Comparison of ENCODE assay signal across 10 mouse cellular contexts in the genomic region with DNA sequence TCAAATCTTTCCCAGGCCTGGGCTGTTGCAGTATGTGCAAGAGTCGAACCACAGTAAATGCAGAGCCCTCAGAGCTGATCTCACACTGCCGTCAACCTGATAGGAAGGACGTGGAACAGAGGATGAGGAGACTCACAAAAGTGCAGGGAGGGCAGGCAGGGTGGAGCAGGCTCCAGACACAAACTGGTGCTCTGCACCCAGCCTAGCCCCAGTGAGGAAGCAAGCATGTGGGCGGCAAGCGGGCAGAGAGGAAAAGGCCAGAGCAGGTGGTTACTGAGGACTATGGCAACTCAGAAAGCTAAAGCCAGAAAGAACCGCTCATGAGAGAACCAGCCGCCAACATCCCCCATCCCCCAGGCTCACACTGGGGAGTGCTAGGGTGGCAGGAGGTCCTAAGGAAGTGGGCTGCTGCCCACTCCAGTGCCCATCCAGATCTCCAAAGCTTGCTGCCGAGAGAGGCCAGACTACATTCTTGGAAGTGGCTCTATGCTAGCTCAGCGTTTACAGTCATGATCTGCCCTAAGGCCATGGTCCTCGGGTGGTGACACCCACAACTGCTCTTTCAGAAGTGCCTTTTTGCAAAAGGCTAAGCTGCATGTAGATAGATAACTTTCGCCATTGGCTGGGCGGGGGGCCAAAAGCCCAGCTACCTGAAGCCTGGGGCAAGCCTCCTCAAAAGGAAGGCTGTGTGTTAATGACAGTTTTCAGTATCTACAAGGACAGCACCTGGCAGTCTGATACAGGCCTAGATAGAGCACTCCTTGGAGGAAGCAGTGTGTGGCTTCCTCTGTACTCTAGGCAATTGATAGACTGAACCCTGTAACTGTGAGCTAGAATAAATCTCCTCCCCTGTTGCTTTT.
DNase-seq lines count a peak whose midpoint lies in the region; ATAC-seq and TF ChIP-seq lines count a peak whose summit lies in the region.
"Had no signal": no experiment of that assay in that cellular context is flagged by ENCODE, and none has a peak within 500 bp of the region (broad histone marks: within the 10 kb centered on the region; RNA-seq: fewer than 3 reads in every experiment).

No protein-coding gene starts in this region.

- no peak for TF ChIP-seq CTCF in gastrocnemius, adult 2 months (IDR thresholded peaks at IDR 0.05)
- no peak for TF ChIP-seq CTCF in liver, embryonic 14.5 days (IDR thresholded peaks at IDR 0.05; ENCODE audit: low read depth)

- H3K9me3 ChIP-seq in kidney, embryonic 16.5 days (ENCODE audit: low read length) = no peaks in the 10 kb centered on the region
- no peaks in the 10 kb centered on the region for H3K9me3 ChIP-seq in liver, embryonic 14.5 days (ENCODE audit: control insufficient read depth, low read length)
- H3K9me3 ChIP-seq: midbrain, embryonic 13.5 days had no signal

- intact Hi-C loops in gastrocnemius, adult 2 months (cut with DNase I) = no loop called here

- no peaks in the 10 kb centered on the region for H3K27me3 ChIP-seq in kidney, embryonic 16.5 days (ENCODE audit: insufficient read depth, low read length)
- H3K27me3 ChIP-seq in liver, embryonic 14.5 days (ENCODE audit: control insufficient read depth, insufficient read depth, low read length) = no peaks in the 10 kb centered on the region
- H3K27me3 ChIP-seq: midbrain, embryonic 13.5 days had no signal

- no peak for TF ChIP-seq EP300 in liver, embryonic 14.5 days (IDR thresholded peaks at IDR 0.05; ENCODE audit: low read depth)

- H3K4me2 ChIP-seq in kidney, embryonic 16.5 days (replicated peaks; ENCODE audit: low read depth, low read length) = no peak overlapping the region
- H3K4me2 ChIP-seq in liver, embryonic 14.5 days (ENCODE audit: low read depth) = no peak overlapping the region
- H3K4me2 ChIP-seq: midbrain, embryonic 13.5 days had no signal

- no peaks in the 10 kb centered on the region for H3K36me3 ChIP-seq in kidney, embryonic 16.5 days (ENCODE audit: insufficient read depth, low read length)
- no peaks in the 10 kb centered on the region for H3K36me3 ChIP-seq in liver, embryonic 14.5 days (replicated peaks; ENCODE audit: control insufficient read depth, insufficient read depth, low read depth)

- DNase-seq in gastrocnemius, adult 2 months = no peak
- DNase-seq in gastrocnemius, adult 18-20 months (ENCODE audit: low spot score) = no peak
- no peak for DNase-seq in kidney, adult 9 months
- no peak for DNase-seq in liver, embryonic 14.5 days (ENCODE audit: low read depth in 3 of 3, low spot score in 3 of 3)
- no peak for DNase-seq in embryo, embryonic 11 days
- DNase-seq in right cerebral cortex, postnatal 25 days = no peak
- DNase-seq: spleen, adult 18-20 months had no signal

- WGBS in kidney, embryonic 16.5 days = 58% methylated on average over 12 of the region's 12 CpGs
- 49% methylated on average over 12 of the region's 12 CpGs for WGBS in liver, embryonic 14.5 days (ENCODE audit: insufficient replicate concordance)

- ATAC-seq in kidney, embryonic 16.5 days (ENCODE audit: low FRiP score, low TSS enrichment) = peak; percentile 60
- peak; percentile 42 for ATAC-seq in common myeloid progenitor, adult 5-6 weeks (replicated peaks; ENCODE audit: low read depth, poor library complexity, severe bottlenecking)
- peak; percentile 42; the same call in 1 of the 2 replicates for ATAC-seq in liver, embryonic 14.5 days (ENCODE audit: insufficient read depth)
- ATAC-seq: midbrain, embryonic 13.5 days had no signal

- peaks cover 38% of the 10 kb centered on the region for H3K4me1 ChIP-seq in kidney, embryonic 16.5 days (ENCODE audit: insufficient read depth, low read length)
- H3K4me1 ChIP-seq in liver, embryonic 14.5 days (replicated peaks; ENCODE audit: control insufficient read depth in 2 of 2, insufficient read depth in 2 of 2, low read length in 1 of 2) = peaks cover 0 to 13% of the 10 kb centered on the region in 2 experiments; a peak in 1 of 4 replicates

- H3K27ac ChIP-seq in gastrocnemius, adult 2 months = peak overlapping the region; percentile 74
- H3K27ac ChIP-seq in kidney, embryonic 16.5 days (ENCODE audit: low read length) = peak overlapping the region; percentile 76
- no peak overlapping the region for H3K27ac ChIP-seq in liver, embryonic 14.5 days
- H3K27ac ChIP-seq: midbrain, embryonic 13.5 days had no signal

- H3K4me3 ChIP-seq in gastrocnemius, adult 2 months = no peak overlapping the region
- no peak overlapping the region for H3K4me3 ChIP-seq in kidney, embryonic 16.5 days (ENCODE audit: low read length)
- H3K4me3 ChIP-seq in liver, embryonic 14.5 days (ENCODE audit: insufficient read depth in 1 of 2, low read depth in 2 of 2, low read length in 2 of 2) = no peak overlapping the region
- H3K4me3 ChIP-seq: midbrain, embryonic 13.5 days had no signal

- no peak overlapping the region for H3K9ac ChIP-seq in kidney, embryonic 16.5 days (replicated peaks; ENCODE audit: low read length)
- H3K9ac ChIP-seq in liver, embryonic 14.5 days (replicated peaks) = no peak overlapping the region
- H3K9ac ChIP-seq: midbrain, embryonic 13.5 days had no signal
